Mouse (Mus musculus): Measurements from ENCODE around the gene Zfp239. TPM values are rescaled to one million over a fixed set of nuclear protein-coding genes. Genes with fewer than 3 reads are reported as not detected.

The Zfp239 gene
- total and polyA plus RNA-seq, 2 experiments from 2014 or later: 0.20 TPM; not detected in 1

DNA sequence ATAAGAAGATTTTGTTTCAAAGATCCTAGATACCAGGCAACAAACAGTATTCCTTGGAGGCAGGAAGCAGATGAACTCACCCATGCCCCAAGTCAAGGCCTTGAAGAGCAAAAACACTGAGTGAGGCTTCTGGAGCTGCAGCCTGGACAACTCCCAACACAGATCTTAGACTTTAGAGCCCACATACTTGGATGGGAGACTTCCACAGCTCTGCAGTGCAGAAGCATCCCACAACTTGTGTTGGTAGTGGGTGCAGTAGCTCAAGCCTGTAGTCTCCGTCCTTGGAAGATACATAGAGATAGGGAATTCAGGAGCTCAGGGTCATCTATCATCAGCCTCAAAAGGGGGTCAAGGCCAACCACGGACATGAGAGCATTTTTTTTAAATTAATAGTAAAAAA lies 24.0 kb downstream of the Zfp239 start:
- Histone ChIP-seq H3K27me3 (ENCODE audit: control insufficient read depth, insufficient read depth, low read length) (no peaks in the 10 kb centered on the region), H3K9me3 (replicated peaks; ENCODE audit: control insufficient read depth, low read length) (no peaks in the 10 kb centered on the region), H3K4me3 (ENCODE audit: low read depth, low read length) (no peak overlapping the region), H3K9ac (replicated peaks; ENCODE audit: low read depth, low read length) (no peak overlapping the region), H3K36me3 (replicated peaks; ENCODE audit: control insufficient read depth, insufficient read depth, low read length) (no peaks in the 10 kb centered on the region), H3K4me1 (ENCODE audit: control insufficient read depth, insufficient read depth) (0 out of 2 replicates have a peak, but pooled peaks cover 2% of the 10 kb centered on the region), H3K27ac (ENCODE audit: low read depth) (no peak overlapping the region), H3K4me2 (ENCODE audit: low read depth, low read length) (no peak overlapping the region)
- ATAC-seq (ENCODE audit: insufficient read depth, low read depth) (no peak), DNase-seq (ENCODE audit: low spot score) (no peak)
- TF ChIP-seq CTCF (IDR thresholded peaks at IDR 0.05; ENCODE audit: low read depth) (no peak), EP300 (IDR thresholded peaks at IDR 0.05; ENCODE audit: low read depth) (no peak)
- 71% methylated on average over 2 of the region's 2 CpGs for WGBS

DNA sequence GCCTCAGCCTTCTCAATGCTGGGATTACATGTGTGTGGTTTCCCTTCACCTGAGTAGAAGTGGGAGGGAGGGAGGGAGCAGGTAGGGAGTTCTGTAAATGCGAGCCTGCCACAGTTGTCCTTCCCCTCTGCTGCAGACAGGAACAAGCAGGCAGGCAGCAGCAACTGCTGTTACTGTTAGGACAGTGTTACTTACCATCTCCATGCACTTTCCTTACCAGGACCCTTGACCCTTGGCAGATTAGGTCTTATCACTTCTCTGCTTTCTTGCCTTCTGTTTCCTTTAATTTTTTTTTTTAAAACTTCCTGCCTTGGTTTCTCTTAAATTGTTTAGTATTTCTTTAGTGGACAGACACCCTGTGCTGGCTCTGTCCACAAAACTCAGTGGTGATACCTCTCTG lies 26.1 kb downstream of the Zfp239 start:
- no peak for ATAC-seq (ENCODE audit: insufficient read depth, low read depth)
- no peaks in the 10 kb centered on the region for H3K9me3 ChIP-seq (replicated peaks; ENCODE audit: control insufficient read depth, low read length)
- 41% methylated on average over 1 of the region's 1 CpGs for WGBS
- H3K27me3 ChIP-seq (ENCODE audit: control insufficient read depth, insufficient read depth, low read length): no peaks in the 10 kb centered on the region
- H3K4me3 ChIP-seq (ENCODE audit: low read depth, low read length): no peak overlapping the region
- H3K36me3 ChIP-seq (replicated peaks; ENCODE audit: control insufficient read depth, insufficient read depth, low read length): no peaks in the 10 kb centered on the region
- no peak for TF ChIP-seq EP300 (IDR thresholded peaks at IDR 0.05; ENCODE audit: low read depth)
- no peak for TF ChIP-seq CTCF (IDR thresholded peaks at IDR 0.05; ENCODE audit: low read depth)
- H3K9ac ChIP-seq (replicated peaks; ENCODE audit: low read depth, low read length): no peak overlapping the region
- H3K27ac ChIP-seq (ENCODE audit: low read depth): no peak overlapping the region
- H3K4me2 ChIP-seq (ENCODE audit: low read depth, low read length): no peak overlapping the region
- no peak for DNase-seq (ENCODE audit: low spot score)
- no peaks in the 10 kb centered on the region for H3K4me1 ChIP-seq (ENCODE audit: control insufficient read depth, insufficient read depth)

DNA sequence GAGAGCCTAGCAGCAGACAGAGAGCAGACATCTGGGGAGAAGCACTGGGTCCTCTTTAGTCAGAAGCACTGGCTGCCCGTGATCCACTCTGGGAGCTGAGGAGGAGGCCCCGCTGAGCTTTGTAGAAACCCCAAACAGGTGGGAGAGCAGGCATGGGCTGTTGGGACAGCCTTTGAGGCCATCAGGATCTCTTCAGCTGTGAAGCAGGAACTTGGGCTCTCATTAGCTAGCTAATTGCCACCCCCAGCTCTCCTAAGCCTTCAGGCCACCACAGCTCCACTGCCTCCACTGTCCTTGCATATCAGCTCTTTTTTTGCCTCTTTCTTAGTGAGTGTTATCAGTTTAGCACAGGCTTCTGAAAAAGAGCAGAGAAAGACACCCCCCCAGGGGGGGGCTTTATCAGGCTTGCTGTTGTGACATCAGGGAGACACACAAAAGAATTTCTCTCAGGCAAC lies 26.8 kb downstream of the Zfp239 start:
- Histone ChIP-seq H3K9ac (replicated peaks; ENCODE audit: low read depth, low read length) (no peak overlapping the region), H3K36me3 (replicated peaks; ENCODE audit: control insufficient read depth, insufficient read depth, low read length) (no peaks in the 10 kb centered on the region), H3K4me1 (ENCODE audit: control insufficient read depth, insufficient read depth) (no peaks in the 10 kb centered on the region), H3K27me3 (ENCODE audit: control insufficient read depth, insufficient read depth, low read length) (no peaks in the 10 kb centered on the region), H3K9me3 (replicated peaks; ENCODE audit: control insufficient read depth, low read length) (no peaks in the 10 kb centered on the region), H3K4me2 (ENCODE audit: low read depth, low read length) (no peak overlapping the region), H3K27ac (ENCODE audit: low read depth) (no peak overlapping the region), H3K4me3 (ENCODE audit: low read depth, low read length) (no peak overlapping the region)
- ATAC-seq (ENCODE audit: insufficient read depth, low read depth) (no peak), DNase-seq (ENCODE audit: low spot score) (no peak)
- WGBS: 52% methylated on average over 2 of the region's 2 CpGs
- no peak for TF ChIP-seq EP300 (IDR thresholded peaks at IDR 0.05; ENCODE audit: low read depth)
- no peak for TF ChIP-seq CTCF (IDR thresholded peaks at IDR 0.05; ENCODE audit: low read depth)

DNA sequence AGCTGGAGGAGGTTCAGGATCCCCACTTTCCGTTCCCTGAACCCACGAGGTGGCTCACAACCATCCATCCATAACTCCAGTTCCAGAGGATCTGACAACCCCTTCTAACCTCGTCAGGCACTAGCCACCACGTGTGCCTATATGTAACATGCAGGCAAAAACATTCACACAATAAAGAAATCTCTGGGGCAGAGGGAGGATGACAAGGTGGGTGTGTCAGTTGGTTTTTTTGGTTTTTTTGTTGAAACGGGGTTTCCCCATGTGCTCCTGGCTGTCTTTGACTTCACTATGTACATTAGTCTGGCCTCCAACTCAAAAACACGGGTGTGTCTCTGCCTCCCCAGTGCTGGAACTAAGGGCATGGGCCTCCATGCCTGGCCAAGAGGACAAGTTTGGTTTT lies 28.4 kb downstream of the Zfp239 start:
- no peak overlapping the region for H3K27ac ChIP-seq (ENCODE audit: low read depth)
- H3K4me2 ChIP-seq (ENCODE audit: low read depth, low read length): no peak overlapping the region
- ATAC-seq (ENCODE audit: insufficient read depth, low read depth) (no peak), DNase-seq (ENCODE audit: low spot score) (no peak)
- H3K9ac ChIP-seq (replicated peaks; ENCODE audit: low read depth, low read length): no peak overlapping the region
- H3K4me3 ChIP-seq (ENCODE audit: low read depth, low read length): no peak overlapping the region
- no peaks in the 10 kb centered on the region for H3K27me3 ChIP-seq (ENCODE audit: control insufficient read depth, insufficient read depth, low read length)
- no peaks in the 10 kb centered on the region for H3K9me3 ChIP-seq (replicated peaks; ENCODE audit: control insufficient read depth, low read length)
- no peak for TF ChIP-seq CTCF (IDR thresholded peaks at IDR 0.05; ENCODE audit: low read depth)
- no peak for TF ChIP-seq EP300 (IDR thresholded peaks at IDR 0.05; ENCODE audit: low read depth)
- WGBS: 72% methylated on average over 6 of the region's 6 CpGs
- no peaks in the 10 kb centered on the region for H3K4me1 ChIP-seq (ENCODE audit: control insufficient read depth, insufficient read depth)
- no peaks in the 10 kb centered on the region for H3K36me3 ChIP-seq (replicated peaks; ENCODE audit: control insufficient read depth, insufficient read depth, low read length)

DNA sequence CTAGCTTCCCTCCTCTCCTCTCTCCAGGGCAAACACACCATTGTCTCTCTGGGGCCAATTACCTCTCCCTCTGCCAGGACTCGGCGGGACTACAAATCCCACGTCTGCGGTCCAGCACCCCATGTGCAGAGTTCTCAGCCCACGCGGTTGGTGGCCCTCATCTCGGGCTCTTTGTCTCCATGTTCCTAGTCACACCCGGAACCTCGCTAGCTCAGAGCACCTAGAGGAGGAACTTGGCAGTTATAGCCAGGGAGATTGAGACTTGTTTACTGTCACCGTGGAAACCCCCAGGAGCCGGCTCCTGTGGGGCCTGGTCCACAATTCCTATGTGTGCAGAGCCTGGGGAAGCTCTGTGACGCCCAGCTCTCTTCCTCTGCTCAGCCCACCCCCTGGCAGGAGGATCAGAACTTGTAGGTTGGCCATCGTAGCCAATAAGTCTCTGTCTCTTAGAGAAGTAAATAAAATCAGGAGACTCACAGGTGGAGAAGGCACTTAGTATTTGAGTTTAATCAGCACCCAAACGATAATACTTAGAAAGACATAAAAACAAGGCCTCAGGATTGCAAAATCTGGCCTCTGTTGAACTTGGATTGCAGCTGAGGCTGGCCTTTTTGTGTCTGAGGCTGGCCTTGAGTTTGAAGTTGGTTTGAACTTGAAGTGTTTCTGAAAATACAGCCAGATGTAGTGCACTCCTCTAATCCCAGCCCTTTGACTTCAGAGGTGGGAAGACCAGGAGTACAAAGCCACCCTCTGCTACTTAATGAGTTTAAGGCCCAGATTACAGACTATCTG lies 29.7 kb downstream of the Zfp239 start:
- no peak overlapping the region for H3K27ac ChIP-seq (ENCODE audit: low read depth)
- no peak overlapping the region for H3K9ac ChIP-seq (replicated peaks; ENCODE audit: low read depth, low read length)
- ATAC-seq (ENCODE audit: insufficient read depth, low read depth) (no peak), DNase-seq (ENCODE audit: low spot score) (no peak)
- WGBS: 49% methylated on average over 14 of the region's 14 CpGs
- H3K4me3 ChIP-seq (ENCODE audit: low read depth, low read length): no peak overlapping the region
- no peaks in the 10 kb centered on the region for H3K9me3 ChIP-seq (replicated peaks; ENCODE audit: control insufficient read depth, low read length)
- H3K27me3 ChIP-seq (ENCODE audit: control insufficient read depth, insufficient read depth, low read length): no peaks in the 10 kb centered on the region
- no peaks in the 10 kb centered on the region for H3K4me1 ChIP-seq (ENCODE audit: control insufficient read depth, insufficient read depth)
- no peaks in the 10 kb centered on the region for H3K36me3 ChIP-seq (replicated peaks; ENCODE audit: control insufficient read depth, insufficient read depth, low read length)
- H3K4me2 ChIP-seq (ENCODE audit: low read depth, low read length): no peak overlapping the region
- TF ChIP-seq CTCF (IDR thresholded peaks at IDR 0.05; ENCODE audit: low read depth) (no peak), EP300 (IDR thresholded peaks at IDR 0.05; ENCODE audit: low read depth) (no peak)

DNA sequence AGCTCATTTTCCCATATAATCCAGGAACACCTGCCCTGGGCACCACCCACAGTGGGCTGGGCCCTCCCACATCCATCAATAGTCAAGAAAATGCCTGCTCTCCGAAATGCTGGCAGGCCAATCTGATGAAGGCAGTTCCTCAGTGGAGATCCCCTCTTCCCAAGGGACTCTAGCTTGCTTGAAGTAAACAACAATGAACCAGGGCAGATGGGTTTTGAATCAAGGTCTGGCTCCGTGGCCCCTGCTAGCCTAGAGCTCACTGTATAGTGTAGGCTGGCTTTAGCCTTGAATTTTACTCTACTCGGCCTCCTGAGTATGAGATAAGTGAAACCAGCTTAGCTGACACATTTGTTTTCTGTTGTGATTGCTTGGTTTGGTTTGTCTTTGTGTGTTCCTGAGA lies 30.5 kb downstream of the Zfp239 start:
- DNase-seq (ENCODE audit: low spot score): no peak
- Histone ChIP-seq H3K36me3 (replicated peaks; ENCODE audit: control insufficient read depth, insufficient read depth, low read length) (no peaks in the 10 kb centered on the region), H3K4me2 (ENCODE audit: low read depth, low read length) (no peak overlapping the region), H3K4me3 (ENCODE audit: low read depth, low read length) (no peak overlapping the region), H3K4me1 (ENCODE audit: control insufficient read depth, insufficient read depth) (no peaks in the 10 kb centered on the region), H3K27me3 (ENCODE audit: control insufficient read depth, insufficient read depth, low read length) (no peaks in the 10 kb centered on the region), H3K9ac (replicated peaks; ENCODE audit: low read depth, low read length) (no peak overlapping the region), H3K27ac (ENCODE audit: low read depth) (no peak overlapping the region), H3K9me3 (replicated peaks; ENCODE audit: control insufficient read depth, low read length) (no peaks in the 10 kb centered on the region)
- ATAC-seq (ENCODE audit: insufficient read depth, low read depth): no peak
- TF ChIP-seq CTCF (IDR thresholded peaks at IDR 0.05; ENCODE audit: low read depth) (no peak), EP300 (IDR thresholded peaks at IDR 0.05; ENCODE audit: low read depth) (no peak)
- WGBS: 54% methylated on average over 3 of the region's 3 CpGs

Measured in heart, postnatal 0 days (tissue).